Mouse (Mus musculus) mouse trophoblast stem cell (cell line): ENCODE results near the gene Mars.

Experiments used
- in situ Hi-C, 2 experiments: fragments of 300-500 bp; cut with MseI, MboI; formaldehyde crosslinking; loops; 2 replicates in 1 of 2; 3 replicates in 1 of 2; pipeline ENCODE4 v1.15.1; 2025

The Mars gene

GRCm38 (mm10) chr10:127262548-127263398 lies 48.8 kb downstream of the Mars start, which contains the start of gene Kif5a:
Gene Kif5a, minus strand, starts transcription at chr10:127263348.
- in situ Hi-C loops = no loop called here

GRCm38 (mm10) chr10:127261706-127262547 lies 49.7 kb downstream of the Mars start:
- in situ Hi-C loops = no loop called here

- in situ Hi-C loops = no loop called here
These were observed 53.1 kb downstream of the Mars start for GRCm38 (mm10) chr10:127258489-127258888.

- in situ Hi-C loops = no loop called here
These were observed 53.8 kb downstream of the Mars start for GRCm38 (mm10) chr10:127257790-127258189.

GRCm38 (mm10) chr10:127255625-127256345 lies 55.8 kb downstream of the Mars start:
- in situ Hi-C loops = no loop called here

- in situ Hi-C loops = no loop called here
These were observed 60.8 kb downstream of the Mars start for GRCm38 (mm10) chr10:127250810-127251209.
